Mouse (Mus musculus) kidney, adult 2 months (tissue): ENCODE measurements around the gene Ikzf1.

Source experiments
- CTCF ChIP-seq: fragments of 200-500 bp; conservative IDR thresholded peaks from 2 replicates; pipeline ENCODE4 v1.5.1; 2011; ENCODE audit warnings: low read depth, mild to moderate bottlenecking, control low read depth, low read length, moderate library complexity, mixed read lengths; ENCODE audit not compliant: insufficient read depth, insufficient read length
- POLR2A ChIP-seq: fragments of 200-500 bp; IDR thresholded peaks from one replicate; pipeline ENCODE4 v1.6.1; 2011; ENCODE audit warnings: low read depth, low read length, control low read depth

DNA sequence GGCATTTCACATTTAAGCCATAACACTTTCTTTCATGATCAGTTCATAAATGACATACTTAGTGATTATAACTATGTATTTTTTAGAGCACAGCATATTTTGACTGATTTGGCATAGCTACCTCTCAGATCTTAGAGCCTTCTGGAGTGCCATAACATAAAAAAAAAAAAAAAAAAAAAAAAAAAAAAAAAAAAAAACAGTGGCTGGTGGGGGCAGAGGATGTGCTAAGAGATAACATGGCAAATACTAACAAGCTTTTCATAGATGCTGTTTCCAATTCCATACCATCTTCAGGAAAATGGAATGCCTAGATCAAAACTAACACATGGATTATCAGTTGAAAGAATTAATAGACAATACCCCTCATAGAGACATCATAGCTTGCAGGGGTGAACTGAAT is 9.7 kb upstream of the Ikzf1 start:
- TF ChIP-seq CTCF (no peak), POLR2A (no peak)
